Mouse (Mus musculus): ENCODE measurements around the gene Olfr55. TPM values are rescaled to one million over a fixed set of nuclear protein-coding genes. Genes with fewer than 3 reads are reported as not detected.
"Not testable (repeated sequence)": the region's sequence is repeated elsewhere in the genome, so short reads cannot be mapped to it uniquely, and the experiment has no call there.

Olfr55 gene
- polyA plus RNA-seq (2015; fragmentation: Nextera tagmentation; extraction: Ambion mirVana), result 0.04 and 0.08 TPM in 2 replicates

- not testable (repeated sequence) for ATAC-seq (replicated peaks); H3K4me1 ChIP-seq
These were observed at the start of gene Olfr55 for GRCm38 (mm10) chr17:33168147-33168546. Olfr55 (plus strand) TSS chr17:33168447.

GRCm38 (mm10) chr17:33124546-33124945 lies 43.7 kb upstream of the Olfr55 start:
- ATAC-seq (replicated peaks), result no peak
- Histone ChIP-seq H3K4me3 (no peak overlapping the region), H3K4me1 (no peaks in the 10 kb centered on the region), H3K9ac (replicated peaks) (no peak overlapping the region), H3K4me2 (replicated peaks) (no peak overlapping the region), H3K27me3 (no peaks in the 10 kb centered on the region), H3K9me3 (no peaks in the 10 kb centered on the region), H3K27ac (replicated peaks) (no peak overlapping the region), H3K36me3 (no peaks in the 10 kb centered on the region)

More at GRCm38 (mm10) chr17:33168147-33168546, at the start of gene Olfr55:
- not testable (repeated sequence) for H3K27ac ChIP-seq (replicated peaks); H3K9ac ChIP-seq (replicated peaks); H3K27me3 ChIP-seq; H3K9me3 ChIP-seq; H3K36me3 ChIP-seq; H3K4me3 ChIP-seq; H3K4me2 ChIP-seq (replicated peaks)
- WGBS, result 80% methylated on average over 1 of the region's 1 CpGs

GRCm38 (mm10) chr17:33126257-33126656 lies 42.0 kb upstream of the Olfr55 start:
- ATAC-seq (replicated peaks), result no peak
- H3K27ac ChIP-seq (replicated peaks), result no peak overlapping the region
- no peak overlapping the region for H3K4me2 ChIP-seq (replicated peaks)
- H3K4me1 ChIP-seq, result no peaks in the 10 kb centered on the region
- H3K9ac ChIP-seq (replicated peaks), result no peak overlapping the region
- H3K9me3 ChIP-seq, result no peaks in the 10 kb centered on the region
- WGBS, result 59% methylated on average over 2 of the region's 2 CpGs
- H3K36me3 ChIP-seq, result no peaks in the 10 kb centered on the region
- H3K4me3 ChIP-seq, result no peak overlapping the region
- no peaks in the 10 kb centered on the region for H3K27me3 ChIP-seq

GRCm38 (mm10) chr17:33139261-33139820 lies 28.9 kb upstream of the Olfr55 start, which contains the start of gene Morc2b:
Morc2b (minus strand) TSS chr17:33139683.
- Histone ChIP-seq H3K27me3 (no peaks in the 10 kb centered on the region), H3K36me3 (no peaks in the 10 kb centered on the region), H3K27ac (replicated peaks) (no peak within 1 kb of the TSS), H3K4me3 (no peak within 1 kb of the TSS), H3K9me3 (no peaks in the 10 kb centered on the region), H3K9ac (replicated peaks) (no peak within 1 kb of the TSS), H3K4me2 (replicated peaks) (no peak within 1 kb of the TSS), H3K4me1 (no peaks in the 10 kb centered on the region)
- 78% methylated on average over 18 of the region's 18 CpGs for WGBS
- ATAC-seq (replicated peaks), result no peak

- H3K4me2 ChIP-seq (replicated peaks); H3K9ac ChIP-seq (replicated peaks); H3K36me3 ChIP-seq; H3K27ac ChIP-seq (replicated peaks); H3K4me3 ChIP-seq; H3K9me3 ChIP-seq; ATAC-seq (replicated peaks); H3K27me3 ChIP-seq; H3K4me1 ChIP-seq: not testable (repeated sequence)
- no CpG with 5 or more reads among the region's 2 CpGs for WGBS
These were observed 22.8 kb downstream of the Olfr55 start, which contains the start of gene Olfr239 for GRCm38 (mm10) chr17:33191002-33191401. Olfr239 (plus strand) TSS chr17:33191302.

- H3K9ac ChIP-seq (replicated peaks), result no peak within 1 kb of the TSS
- 77% methylated on average over 2 of the region's 2 CpGs for WGBS
These were observed 53.3 kb downstream of the Olfr55 start, which contains the start of gene Olfr1564 for GRCm38 (mm10) chr17:33221590-33221989. Olfr1564 (minus strand) TSS chr17:33221690.

More at GRCm38 (mm10) chr17:33221590-33221989, 53.3 kb downstream of the Olfr55 start, which contains the start of gene Olfr1564:
- Histone ChIP-seq H3K36me3 (no peaks in the 10 kb centered on the region), H3K4me3 (no peak within 1 kb of the TSS), H3K4me2 (replicated peaks) (no peak within 1 kb of the TSS), H3K27ac (replicated peaks) (no peak within 1 kb of the TSS), H3K27me3 (no peaks in the 10 kb centered on the region), H3K9me3 (peaks cover 2% of the 10 kb centered on the region; the same call in 1 of the 2 replicates), H3K4me1 (no peaks in the 10 kb centered on the region)
- no peak for ATAC-seq (replicated peaks)

Other genes with a start within 250 kb of the Olfr55 start
- gene Cyp4f13, start 221.0 kb upstream of the Olfr55 start, polyA plus RNA-seq (2015; fragmentation: Nextera tagmentation; extraction: Ambion mirVana), result 7.0 and 7.9 TPM in 2 replicates
- gene Zfp472, start 202.6 kb upstream of the Olfr55 start, polyA plus RNA-seq (2015; fragmentation: Nextera tagmentation; extraction: Ambion mirVana), result 9.7 and 10.9 TPM in 2 replicates
- 22.0 and 22.6 TPM in 2 replicates for gene Zfp952, start 175.3 kb upstream of the Olfr55 start, polyA plus RNA-seq (2015; fragmentation: Nextera tagmentation; extraction: Ambion mirVana)
- gene Zfp763, start 135.0 kb upstream of the Olfr55 start, polyA plus RNA-seq (2015; fragmentation: Nextera tagmentation; extraction: Ambion mirVana), result 28.8 and 30.1 TPM in 2 replicates
- not detected in 2 replicates for gene 4921501E09Rik, start 100.4 kb upstream of the Olfr55 start, polyA plus RNA-seq (2015; fragmentation: Nextera tagmentation; extraction: Ambion mirVana)
- gene Zfp563, start 79.1 kb upstream of the Olfr55 start, polyA plus RNA-seq (2015; fragmentation: Nextera tagmentation; extraction: Ambion mirVana), result 22.5 and 25.3 TPM in 2 replicates
- gene Morc2b, start 28.8 kb upstream of the Olfr55 start, polyA plus RNA-seq (2015; fragmentation: Nextera tagmentation; extraction: Ambion mirVana), result 0.39 and 0.51 TPM in 2 replicates
- not detected in 2 replicates for gene Olfr239, start 22.9 kb downstream of the Olfr55 start, polyA plus RNA-seq (2015; fragmentation: Nextera tagmentation; extraction: Ambion mirVana)
- 0.05 TPM in 1 of 2 replicates, not detected in the other for gene Olfr1564, start 53.2 kb downstream of the Olfr55 start, polyA plus RNA-seq (2015; fragmentation: Nextera tagmentation; extraction: Ambion mirVana)
- gene Zfp955a, start 86.7 kb downstream of the Olfr55 start, polyA plus RNA-seq (2015; fragmentation: Nextera tagmentation; extraction: Ambion mirVana), result 25.6 and 26.2 TPM in 2 replicates
- 0.05 and 0.08 TPM in 2 replicates for gene Olfr63, start 96.2 kb downstream of the Olfr55 start, polyA plus RNA-seq (2015; fragmentation: Nextera tagmentation; extraction: Ambion mirVana)
- 20.6 and 21.9 TPM in 2 replicates for gene Zfp955b, start 121.1 kb downstream of the Olfr55 start, polyA plus RNA-seq (2015; fragmentation: Nextera tagmentation; extraction: Ambion mirVana)
- 21.1 and 21.7 TPM in 2 replicates for gene Zfp81, start 190.4 kb downstream of the Olfr55 start, polyA plus RNA-seq (2015; fragmentation: Nextera tagmentation; extraction: Ambion mirVana)
- gene Zfp101, start 226.2 kb downstream of the Olfr55 start, polyA plus RNA-seq (2015; fragmentation: Nextera tagmentation; extraction: Ambion mirVana), result 20.2 and 20.6 TPM in 2 replicates

Measured in forebrain, embryonic 15.5 days (tissue).